Mouse (Mus musculus) bone marrow macrophage, adult 2 months (primary cell): ENCODE results near the gene C2cd3.

Experiments used
- CTCF ChIP-seq: IDR thresholded peaks from 2 replicates; pipeline ENCODE4 v1.5.1; 2012; ENCODE audit warnings: low read depth, mild to moderate bottlenecking, low read length, moderate library complexity
- POLR2A ChIP-seq: IDR thresholded peaks from 2 replicates; pipeline ENCODE4 v1.6.1; 2012; ENCODE audit warnings: mild to moderate bottlenecking, low read depth, low read length, borderline replicate concordance

DNA sequence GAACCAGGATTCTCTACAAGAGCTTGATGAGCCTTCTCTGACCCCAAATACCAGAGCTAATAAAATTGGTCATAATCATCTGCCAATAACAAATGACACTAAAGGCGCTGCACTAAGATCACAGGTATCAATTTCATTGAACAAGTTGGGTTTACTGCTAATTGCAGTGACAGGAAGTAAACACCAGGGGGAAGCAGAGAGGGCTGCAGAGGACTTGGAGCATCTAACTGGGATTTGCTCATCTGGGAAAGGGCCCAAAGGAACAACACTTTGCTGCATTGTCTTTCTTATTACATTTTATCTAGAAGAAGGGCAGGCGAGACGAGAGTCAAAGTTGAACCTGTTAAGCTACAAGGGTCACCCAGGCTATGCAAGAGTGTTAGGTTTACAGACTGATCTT is 57.1 kb downstream of the C2cd3 start:
- TF ChIP-seq CTCF (no peak), POLR2A (no peak)
